Mouse (Mus musculus) MN1 (cell line): ENCODE data around the gene Olfr476.
"Not testable (repeated sequence)": the region's sequence is repeated elsewhere in the genome, so short reads cannot be mapped to it uniquely, and the experiment has no call there.

Experiments
- DNase-seq: peaks from one replicate; pipeline ENCODE4 v3.0.0-alpha.2; 2016; ENCODE audit warnings: low spot score

Olfr476 gene

GRCm38 (mm10) chr7:107964503-107964902, at the start of gene Olfr476:
Gene Olfr476, plus strand, starts transcription at chr7:107964803.
- no peak for DNase-seq

- DNase-seq, result no peak
Observed at GRCm38 (mm10) chr7:107930146-107930545, 34.5 kb upstream of the Olfr476 start, which contains the start of gene Olfr473. Gene Olfr473, plus strand, starts transcription at chr7:107930446.

- not testable (repeated sequence) for DNase-seq
Observed at GRCm38 (mm10) chr7:107952539-107952938, 12.1 kb upstream of the Olfr476 start.

- no peak for DNase-seq
Observed at GRCm38 (mm10) chr7:107954343-107954742, 10.3 kb upstream of the Olfr476 start, which contains the start of gene Olfr474. Gene Olfr474, plus strand, starts transcription at chr7:107954643.

GRCm38 (mm10) chr7:107986393-107986792, 21.8 kb downstream of the Olfr476 start, which contains the start of gene Olfr477:
Gene Olfr477, plus strand, starts transcription at chr7:107986693.
- no peak for DNase-seq

- not testable (repeated sequence) for DNase-seq
Observed at GRCm38 (mm10) chr7:108014256-108014655, 49.7 kb downstream of the Olfr476 start.
